Mouse (Mus musculus) lung, adult 2 months (tissue): ENCODE measurements around the gene Ewsr1.

Experiments used
- CTCF ChIP-seq: fragments of 200-500 bp; IDR thresholded peaks from 2 replicates; pipeline ENCODE4 v1.5.1; 2011; ENCODE audit warnings: mild to moderate bottlenecking, low read length, control low read depth; ENCODE audit not compliant: insufficient read depth
- POLR2A ChIP-seq: fragments of 200-500 bp; IDR thresholded peaks from 2 replicates; pipeline ENCODE4 v1.6.1; 2011; ENCODE audit warnings: low read depth, mild to moderate bottlenecking, control low read depth, low read length, borderline replicate concordance; ENCODE audit errors: extremely low read depth

- TF ChIP-seq POLR2A = no peak
- no peak for TF ChIP-seq CTCF
These were observed 32.0 kb downstream of the Ewsr1 start for GRCm38 (mm10) chr11:5067063-5067462.
